Mouse (Mus musculus): ENCODE results near the gene Col5a1.

Col5a1 gene

DNA sequence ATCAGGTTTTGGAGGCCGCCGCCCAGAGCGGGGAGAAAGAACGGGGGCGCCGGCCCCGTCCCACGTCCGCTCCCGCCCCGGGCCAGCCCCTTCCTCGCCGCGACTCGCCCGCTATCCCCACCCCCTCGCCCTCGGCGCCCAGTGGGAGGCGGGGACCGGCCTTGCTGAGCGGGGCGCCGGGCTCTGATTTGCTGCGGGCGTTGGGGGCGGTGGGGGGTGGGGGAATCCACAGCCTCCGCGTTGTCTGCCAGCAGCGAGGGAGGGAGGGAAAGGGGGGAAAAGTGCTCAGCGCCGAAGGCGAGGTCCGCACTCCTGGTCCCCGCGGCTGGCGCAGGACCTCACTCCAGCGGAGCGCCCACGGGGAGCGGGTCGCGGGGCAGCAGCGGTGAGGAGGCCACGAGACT, at the start of gene Col5a1:
Gene Col5a1, plus strand, starts transcription at position 278 of the 404 bp plus-strand sequence.
- peak; percentile 81 for DNase-seq (ENCODE audit: low spot score)

DNA sequence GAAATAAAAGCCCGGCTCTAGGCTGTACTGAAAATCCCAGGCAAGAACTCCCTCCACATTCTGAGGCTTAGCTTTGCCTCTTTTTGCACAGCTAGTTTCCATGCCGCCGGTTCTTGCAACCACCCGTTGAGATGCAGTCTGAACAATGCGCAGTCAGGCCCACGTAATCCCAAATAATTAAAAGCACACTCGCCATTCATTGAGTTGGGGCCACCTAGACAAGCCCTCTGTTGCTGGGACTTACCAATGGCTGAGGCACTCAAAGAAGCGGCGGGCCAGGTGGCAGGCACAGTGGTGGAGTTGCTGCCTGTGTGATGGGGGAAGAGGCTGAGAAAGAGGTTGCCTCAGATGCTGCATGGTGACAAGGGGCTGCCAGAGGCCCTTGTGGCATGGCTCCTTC, 48.1 kb upstream of the Col5a1 start:
- DNase-seq (ENCODE audit: low spot score) = peak; percentile 53

DNA sequence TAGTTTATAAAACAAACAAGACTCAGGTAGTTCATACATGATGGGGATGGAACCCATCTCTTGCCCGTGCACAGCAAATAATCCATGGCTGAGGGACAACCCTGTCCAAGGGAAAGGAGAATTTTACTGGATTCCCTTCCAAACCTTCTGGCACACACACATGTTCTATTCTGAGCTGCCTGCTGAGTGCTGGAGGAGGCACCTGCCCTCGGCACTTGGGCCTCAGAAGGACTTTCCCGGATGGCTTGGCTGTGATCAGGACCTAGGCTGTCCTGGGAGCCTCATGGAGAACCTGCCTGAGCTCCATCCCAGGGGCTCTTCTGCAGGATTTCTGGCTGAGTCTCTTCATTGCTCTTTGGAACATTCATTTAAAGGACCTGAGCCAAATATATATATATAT, 45.3 kb upstream of the Col5a1 start:
- no peak for DNase-seq (ENCODE audit: low spot score)

DNA sequence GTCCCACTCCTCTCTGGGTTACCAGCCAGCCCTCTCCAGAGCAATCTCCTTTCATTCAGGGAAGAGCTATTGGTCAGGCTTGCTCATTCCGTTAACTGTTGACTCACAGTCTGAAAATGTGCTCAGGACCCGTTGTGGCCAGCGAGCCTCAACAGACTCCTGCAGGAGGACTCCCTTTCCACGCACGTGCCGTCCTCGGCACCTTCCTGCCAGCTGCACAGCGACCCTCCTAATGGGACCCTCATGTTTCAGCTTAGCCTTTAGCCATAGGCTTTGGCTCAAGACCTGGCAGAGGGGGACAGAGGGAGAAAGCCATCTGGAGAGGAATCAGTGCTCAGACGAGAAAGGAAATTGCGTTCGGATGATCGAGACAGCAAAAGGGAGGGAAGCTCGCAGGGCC, 43.3 kb upstream of the Col5a1 start:
- DNase-seq (ENCODE audit: low spot score) = no peak

DNA sequence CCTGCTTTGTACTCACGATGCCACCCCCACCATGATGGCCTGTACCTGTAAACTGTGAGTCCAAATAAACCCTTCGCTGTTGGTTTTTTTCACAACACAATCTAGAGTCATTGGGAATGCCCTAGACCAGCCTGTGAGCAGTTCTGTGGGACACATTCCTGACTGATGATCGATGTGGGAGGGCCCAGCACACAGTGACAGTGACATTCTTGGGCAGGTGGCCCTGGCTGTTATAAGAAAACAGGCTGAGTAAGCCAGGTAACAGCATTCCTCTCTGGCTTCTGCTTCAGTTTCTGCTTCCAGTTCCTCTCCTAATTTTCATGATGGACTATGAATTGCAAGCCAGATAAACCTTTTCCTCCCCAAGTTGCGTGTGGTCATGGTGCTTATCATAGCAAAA, 41.3 kb upstream of the Col5a1 start:
- DNase-seq (ENCODE audit: low spot score) = no peak

DNA sequence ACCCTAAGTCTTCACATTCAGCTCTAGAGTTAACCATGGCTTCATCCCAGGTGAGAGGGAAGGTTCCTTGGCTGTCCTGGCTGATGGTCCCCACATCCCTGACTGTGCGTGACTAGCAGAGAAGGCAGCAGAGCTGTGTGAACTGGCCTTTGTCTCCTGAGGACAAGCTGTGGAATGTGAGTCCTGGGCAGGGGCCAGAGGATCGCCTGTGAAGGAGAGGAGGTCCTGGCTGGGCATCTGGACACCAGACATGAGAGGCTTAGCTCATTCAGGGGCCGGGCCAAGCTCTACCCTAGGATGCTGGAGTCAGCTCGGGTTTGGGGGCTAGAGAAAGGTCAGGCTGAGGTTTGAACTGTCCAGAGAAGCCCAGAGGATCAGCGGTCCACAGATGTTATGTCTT, 39.2 kb upstream of the Col5a1 start:
- DNase-seq (ENCODE audit: low spot score) = no peak

DNA sequence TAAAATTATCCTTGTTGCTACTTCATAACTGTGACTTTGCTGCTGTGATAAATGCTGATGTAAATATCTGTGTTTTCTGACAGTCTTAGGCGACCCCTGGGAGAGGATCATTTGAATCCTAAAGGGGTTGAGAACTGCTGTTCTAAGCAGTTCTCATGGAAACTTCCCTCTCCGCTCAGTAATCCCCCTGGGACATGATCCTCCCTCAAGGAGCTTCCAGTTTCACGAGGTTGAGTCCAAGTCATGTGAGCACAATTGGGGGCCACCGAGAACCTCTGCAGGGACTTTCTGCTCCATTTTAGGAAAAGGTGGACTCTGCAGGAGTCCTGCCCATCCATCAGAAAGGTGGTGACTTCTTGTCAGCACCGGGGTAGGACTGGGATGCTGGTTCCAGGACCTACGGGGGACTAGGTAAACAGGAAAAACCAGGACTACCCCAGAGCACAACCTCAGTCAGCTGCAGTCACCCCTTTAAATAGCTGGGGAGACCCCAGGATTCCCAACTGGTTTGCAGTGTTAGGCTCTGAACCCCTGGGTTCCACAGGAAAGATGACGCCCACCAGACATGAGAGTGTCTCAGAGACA, 38.3 kb upstream of the Col5a1 start:
- DNase-seq (ENCODE audit: low spot score) = no peak

DNA sequence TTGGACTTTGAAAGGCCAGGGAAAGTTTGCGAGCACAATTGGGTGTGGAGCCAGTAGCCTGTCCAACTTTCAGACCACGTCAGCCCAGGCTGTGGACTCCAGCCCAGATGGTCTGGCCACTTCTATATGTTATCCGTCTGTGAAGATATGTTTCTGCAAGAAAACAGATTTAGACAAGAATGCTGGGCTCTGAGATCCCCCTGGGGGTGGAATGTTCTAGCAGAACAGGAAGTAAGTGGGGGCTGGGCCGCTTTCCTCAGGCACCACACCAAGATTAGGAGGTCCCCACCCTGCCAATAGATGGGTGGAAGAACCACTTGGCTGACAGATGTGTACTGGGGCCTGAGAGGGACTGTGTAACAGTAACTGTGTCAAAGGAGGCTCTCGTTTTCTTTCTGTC, 37.8 kb upstream of the Col5a1 start:
- no peak for DNase-seq (ENCODE audit: low spot score)

DNA sequence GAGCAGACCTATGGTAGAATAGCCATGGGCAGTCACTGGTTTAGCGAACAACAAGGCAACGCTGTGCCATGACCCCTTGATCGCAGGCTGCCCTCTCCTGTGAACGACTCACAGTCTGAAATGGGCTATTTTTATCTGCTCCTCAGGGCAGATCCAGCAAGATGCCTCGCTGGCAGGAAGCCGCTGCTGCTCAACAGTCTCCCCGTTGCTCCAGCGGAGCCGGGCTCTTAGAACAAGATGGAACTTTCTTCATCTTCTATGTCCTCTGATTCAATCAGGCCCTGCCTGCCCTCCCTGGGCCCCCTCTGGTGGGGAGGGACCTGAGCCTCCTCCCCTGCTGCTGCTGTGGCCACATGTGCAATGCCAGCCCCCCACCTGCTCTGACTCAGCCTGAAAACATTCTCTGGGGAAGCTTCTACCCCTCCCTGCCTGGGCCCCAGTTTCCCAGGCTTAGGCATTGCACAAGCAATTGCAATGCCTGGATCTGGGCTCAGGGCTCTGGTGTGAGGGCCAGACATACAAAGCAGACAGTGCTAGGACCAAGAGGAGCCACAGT, 27.8 kb upstream of the Col5a1 start:
- peak; percentile 33 for DNase-seq (ENCODE audit: low spot score)

DNA sequence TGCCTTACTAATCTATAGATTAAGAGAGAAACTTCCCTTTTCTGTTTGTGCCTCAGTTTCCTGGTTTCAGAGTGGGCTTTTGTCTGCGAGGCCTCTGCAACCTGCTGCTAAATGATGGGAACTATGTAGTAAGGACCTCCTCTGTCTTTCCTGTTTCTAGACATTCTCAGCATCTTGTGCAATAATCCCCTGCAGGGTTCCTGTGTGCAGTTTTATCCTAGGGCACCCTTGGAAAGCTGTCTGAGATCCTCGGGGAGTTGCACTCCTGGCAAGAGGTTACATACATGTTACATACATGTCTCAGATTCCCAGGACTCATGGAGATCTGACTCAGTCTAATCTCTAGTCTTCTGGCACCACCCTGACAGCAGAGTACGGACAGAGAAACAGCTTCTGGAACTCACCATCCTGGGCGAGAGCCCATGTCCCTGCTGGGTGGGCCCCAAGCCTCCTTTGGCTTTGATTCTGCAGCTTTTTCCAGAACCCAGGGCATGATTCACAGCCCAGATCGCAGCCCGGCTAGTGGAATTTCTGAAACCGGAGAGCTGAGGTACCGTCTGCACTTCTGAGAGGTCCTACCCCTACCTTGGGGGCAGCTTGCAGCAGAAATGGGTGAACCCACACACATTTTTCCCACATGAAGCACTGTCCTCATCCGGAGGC, 24.5 kb upstream of the Col5a1 start:
- DNase-seq (ENCODE audit: low spot score) = no peak

DNA sequence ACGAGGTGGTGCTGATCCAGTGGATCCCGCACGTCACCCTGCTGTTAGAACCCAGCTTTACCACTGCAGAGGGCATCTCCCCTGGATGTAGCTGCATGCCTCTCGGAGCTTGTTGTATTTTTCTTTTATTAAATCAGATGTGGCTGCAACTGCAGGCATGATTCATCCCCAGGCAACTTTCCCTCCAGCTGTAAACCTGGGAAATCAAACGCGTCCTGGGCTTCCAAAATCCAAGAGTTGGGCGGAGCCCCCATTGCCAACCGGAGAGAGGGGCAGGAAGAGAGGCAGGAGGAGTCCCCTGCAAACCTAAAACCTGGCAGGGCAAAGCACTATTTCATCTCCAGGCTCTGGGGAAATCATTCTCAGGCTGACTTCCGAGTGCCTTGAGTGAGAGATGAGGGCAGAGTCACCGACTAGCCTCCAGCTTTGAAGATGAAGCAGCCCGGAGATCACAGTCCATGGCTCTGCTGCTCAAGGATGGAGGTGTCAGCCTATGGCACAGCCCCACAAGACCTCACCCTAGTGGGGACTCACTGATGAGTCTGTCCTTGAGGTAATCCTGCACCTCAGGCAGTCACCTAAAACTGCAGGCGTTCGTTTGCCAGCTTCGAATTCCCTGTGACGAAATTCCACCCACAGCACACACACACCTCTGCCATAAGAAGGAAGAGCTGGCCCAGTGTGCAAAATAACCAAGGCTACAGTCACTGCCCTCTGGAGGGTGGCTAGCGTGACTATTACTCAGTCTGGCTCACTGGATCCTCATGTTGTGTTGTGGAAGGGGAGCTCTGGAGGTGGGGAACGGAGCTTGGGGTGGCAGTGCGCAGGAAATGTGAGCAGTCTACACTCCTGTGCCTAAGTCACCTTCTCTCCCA, 21.5 kb upstream of the Col5a1 start:
- no peak for DNase-seq (ENCODE audit: low spot score)

DNA sequence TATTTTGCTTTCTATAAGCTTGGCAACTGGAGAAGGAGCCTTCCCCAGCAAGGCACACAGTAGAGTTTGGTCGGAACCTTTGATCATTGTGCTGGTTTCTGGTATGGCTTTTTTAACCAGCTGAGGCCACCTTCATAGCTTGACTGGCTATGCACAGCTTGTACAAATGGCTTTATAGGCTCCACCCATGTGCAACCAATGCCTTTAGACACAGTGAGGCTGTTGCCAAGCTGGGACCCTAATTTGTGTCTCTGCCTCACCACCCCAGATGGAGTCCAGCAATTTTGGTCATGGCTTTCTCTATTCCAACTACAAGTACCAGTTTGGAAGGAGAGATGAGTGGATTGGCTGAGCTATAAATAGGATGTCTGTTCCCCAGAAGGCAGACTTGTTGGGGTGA, 15.6 kb upstream of the Col5a1 start:
- no peak for DNase-seq (ENCODE audit: low spot score)

DNA sequence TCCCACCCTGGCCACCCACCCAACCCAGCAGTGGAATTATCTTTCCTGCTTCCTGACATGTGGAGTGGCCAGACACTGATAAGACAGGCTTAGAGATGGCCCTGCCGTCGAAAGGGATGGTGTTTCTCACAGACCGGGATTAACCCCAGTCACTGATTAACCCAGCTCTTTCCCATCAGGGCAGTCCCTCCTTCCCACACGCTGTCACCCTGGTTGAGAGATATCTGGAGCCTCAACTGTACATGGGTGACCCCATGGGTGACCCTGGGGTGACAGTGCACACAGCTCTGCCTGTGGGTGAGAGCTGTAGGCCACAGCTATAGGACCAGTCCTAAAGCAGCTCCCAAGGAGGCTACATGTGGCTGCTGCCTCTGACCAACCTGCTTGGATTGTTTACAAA, 15.2 kb upstream of the Col5a1 start:
- no peak for DNase-seq (ENCODE audit: low spot score)

DNA sequence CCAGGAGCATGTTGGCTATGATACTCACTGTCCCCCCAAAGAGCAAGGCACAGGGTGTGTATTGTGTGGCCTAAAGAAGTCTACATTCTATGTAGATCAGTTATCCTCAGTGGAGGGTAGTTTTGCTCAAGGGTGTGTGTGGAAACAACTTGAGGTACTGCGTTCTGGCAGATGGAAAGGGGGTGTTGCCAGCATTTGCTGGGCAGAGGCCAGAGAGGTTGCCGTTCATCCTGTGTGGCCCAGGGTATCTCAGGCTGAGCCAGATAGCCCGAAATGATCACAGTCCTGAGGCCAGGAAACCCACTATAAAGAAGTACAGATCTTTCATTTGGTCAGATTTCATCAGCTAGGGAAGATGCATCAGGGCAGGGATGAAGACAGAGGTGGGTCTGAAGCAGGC, 13.9 kb upstream of the Col5a1 start:
- DNase-seq (ENCODE audit: low spot score) = no peak

DNA sequence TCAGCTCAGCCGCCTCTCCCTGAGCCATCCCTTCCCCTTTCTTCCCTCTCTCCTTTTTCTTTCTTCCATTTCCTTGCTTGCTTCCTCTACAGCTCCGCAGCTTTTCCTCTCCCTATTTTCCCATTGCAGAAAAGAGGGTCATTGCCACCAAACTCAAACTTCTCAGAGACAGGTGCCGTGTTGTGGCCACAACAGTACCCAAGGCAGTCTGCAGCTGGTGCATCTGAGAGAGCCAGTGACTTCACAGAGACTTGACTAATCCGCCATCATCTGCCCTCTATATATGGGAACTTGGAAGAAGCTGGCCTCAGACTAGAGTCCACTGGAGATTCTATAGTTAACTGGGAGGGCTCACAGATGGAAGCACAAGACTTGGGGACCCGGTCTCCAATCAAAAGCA, 13.2 kb upstream of the Col5a1 start:
- DNase-seq (ENCODE audit: low spot score) = no peak

DNA sequence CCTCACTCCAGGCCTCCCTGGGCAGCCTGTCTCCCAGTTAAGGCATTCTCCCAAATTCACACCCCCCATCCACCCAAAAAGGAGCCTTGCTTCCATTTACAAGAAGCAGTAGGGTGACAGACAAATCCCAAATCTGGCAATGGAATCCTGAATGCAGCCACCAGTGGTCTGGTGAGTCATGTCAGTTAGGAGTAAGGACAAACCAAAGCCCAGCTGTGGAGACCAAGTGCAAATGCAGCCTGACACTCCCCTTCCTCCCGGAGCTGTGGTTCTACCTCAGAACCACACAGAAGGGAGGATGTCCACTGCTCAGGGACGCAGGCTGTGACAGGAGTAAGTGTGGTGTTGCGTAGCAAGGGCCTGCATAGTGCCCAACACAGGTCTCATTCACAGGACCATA, 11.6 kb upstream of the Col5a1 start:
- no peak for DNase-seq (ENCODE audit: low spot score)

DNA sequence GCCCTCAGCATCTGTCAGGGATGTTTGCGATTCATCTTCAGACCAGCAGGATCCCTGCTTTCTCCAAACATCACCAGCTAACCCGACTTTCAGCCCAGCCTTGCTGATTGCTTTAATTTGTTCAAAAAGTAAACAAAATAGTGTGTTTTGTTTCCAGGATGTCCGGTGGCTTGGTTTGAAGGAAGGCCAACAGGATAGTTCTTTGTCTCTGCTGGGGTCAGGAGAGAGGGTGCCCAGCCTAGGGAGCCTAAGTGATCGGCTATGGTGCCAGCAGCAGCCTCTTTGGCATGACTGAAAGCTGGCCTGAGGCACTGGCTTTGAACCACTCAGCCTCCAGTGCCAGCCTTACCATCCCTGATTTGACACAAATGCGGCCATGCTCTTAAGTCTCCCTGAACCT, 11.0 kb upstream of the Col5a1 start:
- DNase-seq (ENCODE audit: low spot score) = no peak

DNA sequence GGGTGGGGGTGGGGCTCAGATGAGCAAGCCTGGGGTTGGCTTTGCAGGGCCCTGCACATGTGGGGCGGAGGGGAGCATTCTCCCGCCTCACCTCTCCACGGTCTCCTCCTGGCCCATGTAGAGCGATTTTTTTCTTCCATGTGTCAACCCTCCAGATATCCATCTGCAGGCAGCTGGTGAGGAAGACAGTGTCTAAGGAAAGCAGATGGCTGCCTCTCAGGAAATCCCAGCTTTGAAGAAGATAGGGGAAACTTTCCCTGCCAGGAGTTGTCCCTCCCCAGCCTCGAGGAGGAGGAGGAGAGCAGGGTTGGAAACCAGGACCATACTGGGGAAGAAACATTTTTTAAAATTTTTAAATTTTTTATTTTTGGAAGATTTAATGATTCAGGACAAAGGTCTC, 10.4 kb upstream of the Col5a1 start:
- no peak for DNase-seq (ENCODE audit: low spot score)

DNA sequence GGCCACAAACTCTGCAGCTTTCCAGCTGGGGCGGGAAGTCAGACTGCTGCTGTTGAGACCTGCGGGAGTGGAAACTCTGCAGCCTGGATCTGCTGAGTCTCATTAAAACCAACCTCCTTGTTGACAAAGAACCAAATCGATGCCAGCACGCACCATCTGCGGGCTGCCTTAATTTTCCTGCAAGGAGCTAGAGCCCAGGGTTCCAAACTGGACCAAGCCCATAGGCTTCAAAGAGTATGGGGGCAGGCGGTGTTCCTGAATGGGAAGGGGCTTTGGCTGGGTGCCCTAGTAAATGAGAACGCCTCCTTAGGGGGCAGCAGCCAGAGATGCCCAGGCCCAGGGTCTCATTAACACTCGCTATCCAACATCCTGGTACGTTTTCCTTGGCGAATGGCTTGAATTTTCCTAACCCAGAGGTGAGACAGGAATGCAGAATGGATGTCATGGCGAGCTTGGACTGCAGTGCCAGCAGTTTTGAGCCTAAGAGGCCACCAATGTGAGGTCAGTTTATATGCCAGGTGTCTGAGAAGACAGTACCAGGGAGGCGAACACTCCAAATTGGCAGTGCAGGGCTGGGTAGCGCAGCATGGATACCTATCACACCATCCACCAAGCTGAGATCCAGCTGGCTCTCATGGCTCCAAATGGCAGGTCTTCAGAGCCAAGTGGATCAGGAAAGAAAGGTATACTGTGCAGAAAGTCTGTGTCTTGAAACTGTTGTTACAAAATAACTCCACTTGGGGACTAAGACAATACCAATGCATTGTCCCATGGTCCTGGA, 9.3 kb upstream of the Col5a1 start:
- no peak for DNase-seq (ENCODE audit: low spot score)

DNA sequence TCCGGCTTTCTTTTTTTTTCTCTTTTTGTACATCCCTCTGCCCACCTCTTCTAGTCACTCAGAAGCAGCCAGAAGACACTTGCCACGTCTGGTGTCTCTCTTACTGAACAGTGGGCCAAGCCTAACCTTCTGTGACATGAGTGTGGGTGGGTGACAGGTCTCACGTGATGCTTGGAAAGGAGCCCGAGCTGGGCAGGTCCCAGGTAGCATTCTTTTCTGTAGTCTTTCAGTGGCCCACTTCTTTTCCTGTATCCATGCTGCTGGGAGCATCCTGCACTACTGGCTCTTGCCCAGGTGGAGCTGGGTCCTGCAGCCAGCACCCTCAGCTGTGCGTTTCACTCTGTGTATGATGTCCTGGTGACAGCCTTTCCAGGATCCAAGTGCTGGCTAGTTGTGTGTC, 8.2 kb upstream of the Col5a1 start:
- DNase-seq (ENCODE audit: low spot score) = no peak

DNA sequence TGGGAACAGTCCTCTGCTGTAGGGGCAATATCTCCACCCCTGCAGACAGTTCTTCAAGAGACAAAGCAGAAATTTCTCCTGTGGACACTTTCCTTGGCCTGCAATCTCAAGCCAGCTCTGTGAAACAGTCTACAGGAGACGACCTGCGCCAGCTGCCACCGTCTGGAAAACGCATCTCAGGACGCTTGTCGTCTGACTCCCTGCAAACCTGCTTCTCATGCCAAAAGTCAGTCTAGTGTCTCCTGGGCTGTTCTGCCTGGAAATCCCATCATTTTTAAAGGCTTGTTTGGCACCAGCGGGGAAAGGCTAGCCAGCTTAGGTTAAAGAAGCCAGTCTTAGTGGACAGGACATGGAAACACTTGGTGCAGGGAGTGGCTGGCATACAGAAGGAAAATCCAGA, 2.9 kb upstream of the Col5a1 start:
- DNase-seq (ENCODE audit: low spot score) = no peak

DNA sequence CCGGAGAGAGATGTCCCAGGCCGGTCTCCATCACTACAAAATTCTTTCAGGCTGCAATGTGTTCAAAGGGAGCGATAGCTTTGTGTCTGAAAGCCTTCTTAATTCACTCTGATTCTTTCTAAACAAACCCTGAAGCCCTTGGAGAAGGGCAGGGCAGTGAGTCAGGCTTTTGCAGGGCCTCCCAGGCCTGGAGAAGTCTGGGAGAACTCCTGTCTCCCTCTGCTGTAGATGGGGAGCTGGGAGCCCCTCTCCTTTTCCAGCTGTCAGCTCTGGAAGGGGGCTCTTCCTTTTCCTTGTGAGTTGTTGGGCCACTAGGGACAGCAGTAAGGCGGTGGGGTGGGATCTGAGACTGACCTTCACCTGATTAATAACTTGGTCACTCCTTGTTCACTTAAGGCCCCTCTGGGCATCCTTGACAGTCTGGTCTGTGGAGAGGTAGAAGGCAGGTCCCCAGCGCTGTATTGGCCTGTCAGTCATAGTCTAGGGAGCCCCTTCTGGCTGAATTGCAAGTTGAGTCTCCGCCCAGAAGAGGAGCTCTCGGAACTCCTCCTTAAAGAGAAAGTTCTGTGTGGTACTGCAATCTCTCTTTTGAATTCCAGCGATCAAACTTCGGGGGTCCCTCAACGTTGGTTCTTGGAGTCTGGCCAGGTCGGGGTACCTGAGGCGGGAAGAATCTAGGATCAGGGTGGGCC, 623 bp upstream of the Col5a1 start:
- peak; percentile 77 for DNase-seq (ENCODE audit: low spot score)

All from retina, embryonic 14.5 days (tissue).